In genomic region chr16:23456534-23456933, GRCm38 (mm10) we compare ENCODE assay signal across 12 mouse cellular contexts. TPM values are rescaled to one million over a fixed set of nuclear protein-coding genes. Genes with fewer than 3 reads are reported as not detected.
DNase-seq lines count a peak whose midpoint lies in the region; ATAC-seq and TF ChIP-seq lines count a peak whose summit lies in the region.
"Had no signal": no experiment of that assay in that cellular context is flagged by ENCODE, and none has a peak within 500 bp of the region (broad histone marks: within the 10 kb centered on the region; RNA-seq: fewer than 3 reads in every experiment).

No protein-coding gene starts in this region.

- no peaks in the 10 kb centered on the region for H3K27me3 ChIP-seq in heart, adult 2 months (ENCODE audit: control insufficient read depth, insufficient read depth, low read length)
- no peaks in the 10 kb centered on the region for H3K27me3 ChIP-seq in forebrain, embryonic 14.5 days (replicated peaks; ENCODE audit: control insufficient read depth, insufficient read depth, low read length)
- H3K27me3 ChIP-seq: stomach, embryonic 15.5 days had no signal

- no peaks in the 10 kb centered on the region for H3K9me3 ChIP-seq in forebrain, embryonic 14.5 days (replicated peaks; ENCODE audit: control insufficient read depth, low read length)
- H3K9me3 ChIP-seq: forebrain, embryonic 12.5 days; stomach, embryonic 15.5 days had no signal

- no peak for ATAC-seq in forebrain, embryonic 14.5 days
- ATAC-seq: CD4-positive, CD25-positive, alpha-beta regulatory T cell, adult 4 months had no signal

- no peak for TF ChIP-seq CTCF in heart, adult 2 months (IDR thresholded peaks at IDR 0.05)

- no peak overlapping the region for H3K4me2 ChIP-seq in forebrain, embryonic 14.5 days (ENCODE audit: low read length)
- H3K4me2 ChIP-seq: forebrain, embryonic 12.5 days; stomach, embryonic 15.5 days had no signal

- H3K27ac ChIP-seq in heart, adult 2 months, result no peak overlapping the region
- H3K27ac ChIP-seq in forebrain, embryonic 14.5 days (ENCODE audit: low read depth, low read length), result no peak overlapping the region
- H3K27ac ChIP-seq: forebrain, embryonic 12.5 days; stomach, embryonic 15.5 days had no signal

- no peak for TF ChIP-seq EP300 in heart, adult 2 months (IDR thresholded peaks at IDR 0.05; ENCODE audit: insufficient read depth, low read depth, low read length)

- DNase-seq in gastrocnemius, postnatal 10 days, result peak; percentile 26
- no peak for DNase-seq in gastrocnemius, adult 8-10 months (ENCODE audit: low spot score in 2 of 2)
- DNase-seq in adipocyte (ENCODE audit: low spot score), result peak; percentile 40
- peak; percentile 52 to 53 for DNase-seq in heart, adult 2 months
- DNase-seq in kidney, postnatal 4 days, result peak; percentile 72 to 79
- no peak for DNase-seq in layer of hippocampus, postnatal 14 days (ENCODE audit: low spot score in 2 of 2)
- no peak for DNase-seq in right cerebral cortex, postnatal 25 days
- no peak for DNase-seq in forebrain, embryonic 14.5 days (ENCODE audit: low spot score)

- H3K4me3 ChIP-seq in heart, adult 2 months, result no peak overlapping the region
- no peak overlapping the region for H3K4me3 ChIP-seq in forebrain, embryonic 14.5 days (ENCODE audit: low read depth, low read length)
- H3K4me3 ChIP-seq: forebrain, embryonic 12.5 days; stomach, embryonic 15.5 days had no signal

- H3K9ac ChIP-seq in heart, adult 2 months (ENCODE audit: low read depth, low read length), result no peak overlapping the region
- H3K9ac ChIP-seq in forebrain, embryonic 14.5 days (ENCODE audit: low read length), result no peak overlapping the region
- H3K9ac ChIP-seq: forebrain, embryonic 12.5 days; stomach, embryonic 15.5 days had no signal

- peaks cover 7% of the 10 kb centered on the region for H3K4me1 ChIP-seq in heart, adult 2 months (ENCODE audit: control insufficient read depth, insufficient read depth, low read length)
- H3K4me1 ChIP-seq in forebrain, embryonic 14.5 days (ENCODE audit: control insufficient read depth, insufficient read depth, low read length), result no peaks in the 10 kb centered on the region
- H3K4me1 ChIP-seq: stomach, embryonic 15.5 days had no signal

- no peaks in the 10 kb centered on the region for H3K36me3 ChIP-seq in heart, adult 2 months (ENCODE audit: control insufficient read depth, insufficient read depth, low read length)
- no peaks in the 10 kb centered on the region for H3K36me3 ChIP-seq in forebrain, embryonic 14.5 days (ENCODE audit: control insufficient read depth, insufficient read depth, low read length)
- H3K36me3 ChIP-seq: forebrain, embryonic 12.5 days; stomach, embryonic 15.5 days had no signal

- TF ChIP-seq POLR2A in heart, adult 2 months (IDR thresholded peaks at IDR 0.05; ENCODE audit: insufficient read depth, low read depth, low read length), result no peak

- 32% methylated on average over 3 of the region's 3 CpGs for WGBS in heart, adult 2 months
- WGBS in forebrain, embryonic 14.5 days, result 85% methylated on average over 3 of the region's 3 CpGs

- H3K79me2 ChIP-seq in heart, adult 2 months (replicated peaks; ENCODE audit: control insufficient read depth, insufficient read depth, low read length), result no peaks in the 10 kb centered on the region

- intact Hi-C loops in heart, adult 2 months (cut with DNase I), result loop anchor here (5.0 kb wide), 1 partner anchor 41 kb away; no protein-coding TSS in a partner anchor

RNA-seq across cellular contexts. Expression of gene Rtp1, which starts 27.6 kb away (rescaled TPM):
- total RNA-seq in gastrocnemius, postnatal 10 days (2021), result not detected
- not detected for total RNA-seq in gastrocnemius, adult 8-10 months (2022)
- not detected for total RNA-seq in heart, adult 2 months (2021)
- not detected in 2 replicates for polyA plus RNA-seq in heart, adult 2 months (2012; rRNA removed)
- under 1 TPM; 0.21 to 0.48 TPM for total RNA-seq in layer of hippocampus, postnatal 14 days (2021)
- 0.09 and 0.10 TPM in 2 replicates for polyA plus RNA-seq in forebrain, embryonic 14.5 days (2014; fragmentation: Nextera tagmentation; extraction: Ambion mirVana)
- polyA plus RNA-seq: CD4-positive, CD25-positive, alpha-beta regulatory T cell, adult 4 months; neural tube, embryonic 11.5 days; stomach, embryonic 15.5 days had no signal

Comparison
In these comparisons a context has a peak if more than half of its experiments do, and no peak if none do; other contexts are left out.
1. DNase-seq: peak in gastrocnemius, postnatal 10 days (single experiment), adipocyte (single experiment), heart, adult 2 months (2 of 2) and kidney, postnatal 4 days (2 of 2); none in gastrocnemius, adult 8-10 months (0 of 2), layer of hippocampus, postnatal 14 days (0 of 2), right cerebral cortex, postnatal 25 days (single experiment) and forebrain, embryonic 14.5 days (single experiment).